Mouse (Mus musculus) small intestine, adult 10 weeks (tissue): ENCODE results near the gene Gm21812. TPM values are rescaled to one million over a fixed set of nuclear protein-coding genes. Genes with fewer than 3 reads are reported as not detected.

Experiments used
- polyA plus RNA-seq: library from polyadenylated mRNA; stranded (reverse); fragments of 350-450 nt; fragmentation: Illumina TruSeq; extraction: RNeasy Lipid Tissue Mini Kit (QIAGEN cat#74804); gene quantifications from one replicate; pipeline ENCODE4 v1.2.3, GENCODE M21; 2014; ENCODE audit warnings: low replicate concordance

The Gm21812 gene
- not detected for polyA plus RNA-seq

GRCm38 (mm10) chrY:9347084-9347483 lies at the start of gene Gm21812:
Gm21812 (minus strand) TSS chrY:9347184.

Other genes with a start within 250 kb of the Gm21812 start
- not detected for gene Gm21292, start 213.3 kb downstream of the Gm21812 start, polyA plus RNA-seq
- not detected for gene Gm21721, start 145.0 kb downstream of the Gm21812 start, polyA plus RNA-seq
- gene Gm21874, start 69.0 kb upstream of the Gm21812 start, polyA plus RNA-seq: not detected